Mouse (Mus musculus): ENCODE data around the gene Gm5726.
"Not testable (repeated sequence)": the region's sequence is repeated elsewhere in the genome, so short reads cannot be mapped to it uniquely, and the experiment has no call there.

DNA sequence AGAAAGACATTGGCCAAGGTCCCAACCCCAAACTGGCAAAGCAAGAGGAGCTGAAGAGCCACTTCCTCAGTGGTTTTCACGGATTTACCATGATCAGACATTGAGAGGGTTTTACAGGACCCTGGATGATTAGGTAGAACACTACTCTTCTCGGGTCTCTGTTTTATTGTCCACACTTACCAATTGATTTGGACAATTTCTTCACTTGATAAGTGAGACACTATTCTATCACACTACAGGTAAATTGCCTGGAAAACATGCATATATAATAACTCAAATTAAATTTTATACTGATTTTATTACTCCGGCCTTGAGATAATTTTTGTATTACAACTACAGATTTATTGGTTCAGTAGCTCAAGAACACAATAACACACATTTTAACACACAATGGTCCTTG, 35.1 kb downstream of the Gm5726 start, which contains the start of gene Vmn1r103:
- not testable (repeated sequence) for TF ChIP-seq POLR2A (IDR thresholded peaks at IDR 0.05; ENCODE audit: borderline replicate concordance, extremely low read depth, low read depth, low read length); CTCF (IDR thresholded peaks at IDR 0.05; ENCODE audit: insufficient read depth, low read length)
